Mouse (Mus musculus): ENCODE measurements around the gene Rln1.

DNA sequence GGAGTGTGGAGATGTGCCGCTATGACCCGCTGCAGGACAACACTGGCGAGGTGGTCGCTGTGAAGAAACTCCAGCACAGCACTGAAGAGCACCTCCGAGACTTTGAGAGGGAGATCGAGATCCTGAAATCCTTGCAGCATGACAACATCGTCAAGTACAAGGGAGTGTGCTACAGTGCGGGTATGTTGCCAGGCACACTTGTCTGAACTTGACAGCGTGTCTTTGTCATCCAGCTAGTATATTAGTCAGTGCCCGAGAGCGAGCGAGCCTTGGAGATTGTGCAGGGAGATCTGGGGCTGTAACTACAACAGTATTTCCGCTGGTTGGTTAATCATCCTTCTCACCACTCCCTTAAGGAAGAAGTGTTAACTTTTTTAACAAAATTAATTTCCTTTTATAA, 33.6 kb downstream of the Rln1 start:
- TF ChIP-seq CTCF (conservative IDR thresholded peaks at IDR 0.05; ENCODE audit: insufficient read depth, insufficient read length, low read depth, low read length) (no peak), POLR2A (IDR thresholded peaks at IDR 0.05; ENCODE audit: low read depth, low read length) (no peak)
